Mouse (Mus musculus) C2C12 (cell line): ENCODE measurements around the gene Spata13. TPM values are rescaled to one million over a fixed set of nuclear protein-coding genes. Genes with fewer than 3 reads are reported as not detected.

Experiments used
- H3K27me3 ChIP-seq: one replicate; pipeline ENCODE4 v1.6.1; 2011; ENCODE audit not compliant: control insufficient read depth, insufficient read depth, insufficient read length
- H3K36me3 ChIP-seq: one replicate; pipeline ENCODE4 v1.6.1; 2011; ENCODE audit not compliant: control insufficient read depth, insufficient read depth
- H3K4me3 ChIP-seq: one replicate; pipeline ENCODE4 v1.5.1; 2011; ENCODE audit warnings: mild to moderate bottlenecking, control low read depth; ENCODE audit not compliant: poor library complexity, insufficient read depth, severe bottlenecking
- H3K79me2 ChIP-seq: one replicate; pipeline ENCODE4 v1.6.1; 2011; ENCODE audit not compliant: control insufficient read depth, insufficient read depth
- H3K79me3 ChIP-seq: one replicate; pipeline ENCODE4 v1.6.1; 2011; ENCODE audit warnings: low read depth, control low read depth
- H3ac ChIP-seq: one replicate; pipeline ENCODE3; 2011; ENCODE audit warnings: low read depth; ENCODE audit not compliant: control insufficient read depth, insufficient read length
- CEBPB ChIP-seq: IDR thresholded peaks from one replicate; pipeline ENCODE4 v1.6.1; 2011; ENCODE audit warnings: low read depth, mild to moderate bottlenecking, control low read depth, moderate library complexity
- CTCF ChIP-seq: IDR thresholded peaks from one replicate; pipeline ENCODE4 v1.5.1; 2011; ENCODE audit not compliant: control insufficient read depth, insufficient read depth, insufficient read length
- FOSL1 ChIP-seq: IDR thresholded peaks from one replicate; pipeline ENCODE4 v1.8.0; 2011; ENCODE audit warnings: mild to moderate bottlenecking, low read length; ENCODE audit not compliant: poor library complexity, insufficient read depth, severe bottlenecking
- MAX ChIP-seq: IDR thresholded peaks from one replicate; pipeline ENCODE4 v1.6.1; 2011; ENCODE audit warnings: mild to moderate bottlenecking, control low read depth
- MYOD1 ChIP-seq: IDR thresholded peaks from one replicate; pipeline ENCODE4 v1.6.1; 2011; ENCODE audit warnings: low read depth; ENCODE audit not compliant: control insufficient read depth, insufficient read length
- MYOG ChIP-seq: IDR thresholded peaks from one replicate; pipeline ENCODE4 v1.6.1; 2011; ENCODE audit not compliant: control insufficient read depth, insufficient read length; ENCODE audit errors: extremely low read depth
- USF1 ChIP-seq: IDR thresholded peaks from one replicate; pipeline ENCODE4 v1.6.1; 2011; ENCODE audit warnings: low read depth, mild to moderate bottlenecking, control low read depth, moderate library complexity
- polyA plus RNA-seq: library from polyadenylated mRNA; unstranded; fragments of >200 nt; fragmentation: generic; extraction: Trizol; gene quantifications from one replicate; pipeline ENCODE4 v1.2.1, GENCODE M21; 2012; ENCODE audit warnings: missing spikeins

Gene Spata13
- polyA plus RNA-seq, 1 experiment, result 0.40 TPM

- TF ChIP-seq CTCF, result no peak
- TF ChIP-seq MYOD1, result no peak
- no peak for TF ChIP-seq MAX
- TF ChIP-seq FOSL1, result no peak
- TF ChIP-seq USF1, result no peak
- no peak for TF ChIP-seq MYOG
- TF ChIP-seq CEBPB, result no peak
- H3ac ChIP-seq, result no peak overlapping the region
- no peaks in the 10 kb centered on the region for H3K36me3 ChIP-seq
- H3K79me2 ChIP-seq, result no peaks in the 10 kb centered on the region
- H3K27me3 ChIP-seq, result no peaks in the 10 kb centered on the region
- H3K79me3 ChIP-seq, result no peaks in the 10 kb centered on the region
- H3K4me3 ChIP-seq, result no peak overlapping the region
These were observed 36.4 kb downstream of the Spata13 start for GRCm38 (mm10) chr14:60670191-60670590.

GRCm38 (mm10) chr14:60671504-60671903 is 37.7 kb downstream of the Spata13 start:
- H3K36me3 ChIP-seq, result no peaks in the 10 kb centered on the region
- TF ChIP-seq CEBPB, result no peak
- TF ChIP-seq MYOG, result no peak
- TF ChIP-seq USF1, result no peak
- no peak for TF ChIP-seq CTCF
- no peak for TF ChIP-seq MYOD1
- TF ChIP-seq FOSL1, result no peak
- TF ChIP-seq MAX, result no peak

GRCm38 (mm10) chr14:60675697-60676096 is 41.9 kb downstream of the Spata13 start:
- Histone ChIP-seq H3K4me3 (no peak overlapping the region), H3K79me3 (no peaks in the 10 kb centered on the region), H3K36me3 (no peaks in the 10 kb centered on the region), H3K27me3 (no peaks in the 10 kb centered on the region), H3K79me2 (no peaks in the 10 kb centered on the region), H3ac (no peak overlapping the region)
- TF ChIP-seq CTCF (no peak), MAX (no peak), USF1 (no peak), MYOG (no peak), MYOD1 (no peak), CEBPB (no peak), FOSL1 (no peak)

More at GRCm38 (mm10) chr14:60671504-60671903, 37.7 kb downstream of the Spata13 start:
- no peaks in the 10 kb centered on the region for H3K27me3 ChIP-seq
- H3ac ChIP-seq, result no peak overlapping the region
- H3K79me3 ChIP-seq, result no peaks in the 10 kb centered on the region
- H3K79me2 ChIP-seq, result no peaks in the 10 kb centered on the region
- no peak overlapping the region for H3K4me3 ChIP-seq

- Histone ChIP-seq H3ac (no peak overlapping the region), H3K4me3 (no peak overlapping the region), H3K36me3 (no peaks in the 10 kb centered on the region), H3K79me2 (no peaks in the 10 kb centered on the region), H3K27me3 (peaks cover 6% of the 10 kb centered on the region), H3K79me3 (no peaks in the 10 kb centered on the region)
- TF ChIP-seq MYOD1, result no peak
- no peak for TF ChIP-seq FOSL1
- no peak for TF ChIP-seq MAX
- TF ChIP-seq MYOG, result no peak
- no peak for TF ChIP-seq CTCF
- TF ChIP-seq USF1, result no peak
These were observed 43.0 kb downstream of the Spata13 start for GRCm38 (mm10) chr14:60676625-60677314.

- H3K79me3 ChIP-seq, result no peaks in the 10 kb centered on the region
- no peak overlapping the region for H3K4me3 ChIP-seq
- H3K36me3 ChIP-seq, result no peaks in the 10 kb centered on the region
- no peak for TF ChIP-seq CTCF
- TF ChIP-seq MYOD1, result no peak
- TF ChIP-seq FOSL1, result no peak
- no peak for TF ChIP-seq USF1
- TF ChIP-seq CEBPB, result no peak
- TF ChIP-seq MYOG, result no peak
- TF ChIP-seq MAX, result no peak
- no peaks in the 10 kb centered on the region for H3K79me2 ChIP-seq
- no peak overlapping the region for H3ac ChIP-seq
- peaks cover 37% of the 10 kb centered on the region for H3K27me3 ChIP-seq
These were observed 48.7 kb downstream of the Spata13 start for GRCm38 (mm10) chr14:60682361-60683023.
